Mouse (Mus musculus) ovary, postnatal 10 days (tissue): ENCODE measurements around the gene Gm10382.
"Not testable (repeated sequence)": the region's sequence is repeated elsewhere in the genome, so short reads cannot be mapped to it uniquely, and the experiment has no call there.

Source experiments
- DNase-seq: peaks from one replicate; pipeline ENCODE4 v3.0.0; 2022; ENCODE audit warnings: low spot score

Gm10382 gene

GRCm38 (mm10) chr5:125418636-125419035 is 29.5 kb downstream of the Gm10382 start:
- DNase-seq = no peak

- DNase-seq = no peak
Observed at GRCm38 (mm10) chr5:125419124-125419523, 30.0 kb downstream of the Gm10382 start.

DNA sequence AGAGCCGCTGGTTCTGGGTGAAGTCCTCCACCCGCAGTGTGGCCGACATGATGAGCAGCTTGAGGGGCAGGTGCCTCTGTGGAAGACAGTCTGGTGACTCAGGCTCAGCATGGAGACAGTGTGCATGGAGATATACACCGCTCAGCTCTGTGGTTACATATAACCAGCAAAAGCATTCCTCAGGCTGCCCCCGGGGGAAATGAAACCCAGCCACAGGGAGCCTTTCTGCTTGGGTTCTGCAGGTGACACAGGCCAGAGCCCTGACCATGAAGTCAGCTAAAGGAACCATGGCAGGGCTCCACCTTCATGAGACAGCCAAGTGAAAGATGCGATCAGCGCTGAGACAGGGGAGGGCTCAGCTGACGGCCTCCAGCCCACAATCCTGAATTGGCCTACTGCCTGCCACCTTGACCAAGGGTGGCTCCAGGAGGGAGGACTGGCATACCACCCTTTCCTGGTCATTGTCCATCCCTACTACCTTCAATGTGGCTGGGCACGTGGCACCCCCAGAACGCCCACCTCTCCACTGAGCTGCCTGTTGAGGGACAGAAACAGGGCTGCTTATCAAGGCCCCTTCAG is 36.7 kb downstream of the Gm10382 start:
- DNase-seq = no peak

GRCm38 (mm10) chr5:125426343-125426742 is 37.2 kb downstream of the Gm10382 start:
- DNase-seq = no peak

- not testable (repeated sequence) for DNase-seq
Observed at GRCm38 (mm10) chr5:125432324-125432723, 43.2 kb downstream of the Gm10382 start.

GRCm38 (mm10) chr5:125433793-125434337 is 44.7 kb downstream of the Gm10382 start, which contains the start of gene Dhx37:
Gene Dhx37 (minus strand): TSS chr5:125434121.
- DNase-seq = peak; percentile 75

DNA sequence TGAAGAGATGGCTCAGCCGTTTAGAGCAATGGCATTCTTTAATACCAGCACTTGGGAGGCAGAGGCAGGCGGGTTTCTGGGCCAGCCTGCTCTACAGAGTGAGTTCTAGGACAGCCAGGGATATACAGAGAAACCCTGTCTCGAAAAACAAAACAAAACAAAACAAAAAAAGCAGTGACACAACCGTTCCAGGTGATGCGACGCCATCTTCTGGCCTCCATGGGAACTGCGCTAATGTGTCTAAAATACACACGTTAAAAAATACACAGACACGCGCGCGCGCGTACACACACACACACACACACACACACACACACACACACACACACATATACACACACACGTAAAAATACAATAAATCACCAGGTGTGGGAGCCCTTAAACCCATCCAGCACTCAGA is 45.2 kb downstream of the Gm10382 start:
- not testable (repeated sequence) for DNase-seq
